Mouse (Mus musculus) large intestine, adult 2 months (tissue): ENCODE results near the gene Dnajc15. TPM values are rescaled to one million over a fixed set of nuclear protein-coding genes. Genes with fewer than 3 reads are reported as not detected.
A peak's percentile ranks its signal among the peaks of the same experiment; 100 is the strongest.
"Not testable (repeated sequence)": the region's sequence is repeated elsewhere in the genome, so short reads cannot be mapped to it uniquely, and the experiment has no call there.

Experiments used
- DNase-seq: peaks from one replicate; pipeline ENCODE4 v3.0.0-alpha.2; 2012; ENCODE audit warnings: low read depth, low spot score
- WGBS: fragments of 180-500 bp; shearing (Covaris S2); methylation state at CpG from one replicate; pipeline ENCODE4 v1.1.7; 2018; 5-methylcytosine and 5-hydroxymethylcytosine counted together
- polyA plus RNA-seq: library from polyadenylated mRNA; depleted of rRNA; stranded (reverse); fragments of >200 nt; gene quantifications from 2 replicates; pipeline ENCODE4 v1.2.3, GENCODE M21; 2012; rRNA removed

Gene Dnajc15
- 6.0 and 6.4 TPM in 2 replicates for polyA plus RNA-seq

DNA sequence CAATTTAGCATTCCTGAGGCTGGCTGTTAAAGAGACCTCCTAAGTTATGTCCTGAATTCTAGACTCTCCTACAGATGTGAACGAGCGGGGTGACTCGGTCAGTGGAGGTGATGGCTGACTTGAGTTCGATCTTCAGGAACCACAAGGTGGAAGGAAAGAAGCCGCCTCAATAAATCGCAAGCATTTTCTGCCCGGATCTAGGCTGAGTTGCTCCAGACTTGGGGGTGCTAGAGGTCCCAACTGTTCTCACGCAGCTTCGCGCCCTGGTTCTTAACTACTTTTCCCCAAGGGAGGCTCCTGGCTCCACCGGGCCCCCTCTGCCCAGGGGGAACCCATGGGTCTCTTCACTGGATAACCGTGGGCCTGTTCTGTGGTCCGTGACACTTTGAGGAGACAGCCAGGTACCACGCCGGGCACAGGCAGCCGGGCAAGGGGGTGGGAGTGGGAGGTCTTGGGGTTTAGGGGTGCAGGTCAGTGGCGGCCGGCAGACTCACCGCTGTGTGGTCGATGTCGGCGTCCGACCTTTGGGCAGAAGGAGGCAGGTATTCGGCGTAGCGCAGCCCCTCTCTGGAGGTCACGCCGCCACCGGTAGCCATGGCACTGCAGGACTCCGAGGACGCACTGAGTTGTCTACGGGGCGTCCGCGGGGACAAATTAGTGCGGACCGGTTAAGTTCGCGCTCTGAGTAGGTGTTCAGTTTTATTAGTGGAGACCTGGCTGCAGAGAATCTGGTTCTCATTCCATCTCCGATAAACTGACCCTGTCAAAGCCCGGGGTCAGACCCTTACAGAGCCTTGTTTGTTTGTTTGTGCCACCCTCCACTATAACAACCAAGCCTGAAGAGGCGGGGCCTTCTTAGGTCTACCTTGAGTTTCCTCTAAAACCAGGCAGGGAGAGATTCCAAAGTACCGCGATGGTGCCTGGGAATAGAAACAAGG, at the start of gene Dnajc15:
Gene Dnajc15 (minus strand): TSS at position 822 of the 938 bp plus-strand sequence.
- 2% methylated on average over 44 of the region's 44 CpGs for WGBS

DNA sequence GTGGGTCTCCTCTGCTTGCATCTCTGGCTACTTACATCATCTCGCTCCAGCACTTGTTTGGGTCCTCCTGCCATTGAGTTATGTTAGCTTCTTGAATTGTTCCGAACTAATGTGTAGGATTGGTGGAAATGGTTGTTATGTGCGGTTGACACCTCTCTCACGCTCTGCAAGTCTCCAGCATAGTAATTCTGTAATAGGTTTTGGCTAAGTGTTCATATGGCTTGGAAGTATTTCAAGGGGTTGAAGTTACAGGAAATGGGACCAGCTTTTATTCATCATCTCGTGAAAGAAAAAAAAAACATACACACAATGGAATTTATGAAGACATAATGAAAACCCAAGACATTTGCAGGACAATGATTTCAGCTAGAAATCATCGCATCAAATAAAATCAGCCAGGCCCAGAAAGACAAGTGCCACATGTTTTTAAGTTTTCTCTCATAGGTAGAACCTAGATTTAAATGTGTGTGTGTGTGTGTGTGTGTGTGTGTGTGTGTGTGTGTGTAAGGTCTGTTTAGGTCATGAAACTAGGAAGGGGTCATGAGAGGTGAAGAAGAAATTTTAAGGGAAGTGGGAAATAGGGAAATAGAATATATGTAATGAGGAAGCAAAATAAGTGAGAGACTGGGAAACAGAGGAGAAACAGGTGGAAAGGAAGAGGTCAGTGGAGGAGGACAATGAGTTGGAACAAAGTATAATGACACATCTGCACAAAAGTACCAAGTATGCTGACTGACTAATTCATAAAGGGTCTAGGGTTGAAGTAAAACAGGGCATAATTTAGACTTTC, 48.3 kb upstream of the Dnajc15 start:
- WGBS, result 70% methylated on average over 6 of the region's 6 CpGs
- DNase-seq, result no peak

More for the DNA sequence above, at the start of gene Dnajc15:
- peak; percentile 70 for DNase-seq

DNA sequence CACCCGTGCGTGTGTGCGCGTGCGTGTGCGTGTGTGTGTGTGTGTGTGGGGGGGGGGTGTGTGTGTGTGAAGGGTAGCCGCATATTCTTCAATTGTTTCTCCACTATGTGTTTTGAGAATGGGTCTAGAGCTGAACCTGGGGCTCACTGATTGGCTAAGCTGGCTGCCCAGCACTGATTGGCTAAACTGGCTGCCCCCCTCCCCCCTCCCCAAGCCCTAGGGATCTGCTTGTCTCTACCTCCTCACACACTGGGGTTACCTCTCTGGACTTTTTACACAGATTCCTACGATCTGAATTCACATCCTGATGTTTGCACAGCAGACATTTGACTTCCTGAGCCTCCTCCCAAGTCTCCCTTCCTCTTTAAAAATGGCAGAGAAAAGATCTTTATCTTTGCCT, 46.7 kb upstream of the Dnajc15 start:
- 83% methylated on average over 8 of the region's 8 CpGs for WGBS
- no peak for DNase-seq

DNA sequence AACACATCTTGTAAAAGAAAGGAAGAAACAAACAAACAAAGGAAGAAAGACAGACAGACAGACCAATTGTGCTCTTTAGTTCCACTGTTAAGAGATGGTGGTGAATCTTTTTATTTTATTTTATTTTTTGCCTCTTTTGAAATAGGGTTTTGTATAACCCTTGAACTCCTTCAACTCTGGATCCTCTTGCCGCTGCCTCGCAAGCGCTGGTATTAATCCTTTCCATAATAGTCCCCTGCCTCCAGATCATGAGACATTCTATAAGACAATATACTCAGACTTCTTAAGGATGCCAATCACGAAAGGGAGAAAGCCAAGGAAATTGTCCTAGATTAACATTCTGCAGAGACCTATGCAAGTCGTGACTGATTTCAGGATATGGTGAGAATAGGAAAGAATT, 40.9 kb upstream of the Dnajc15 start:
- DNase-seq, result no peak
- WGBS, result 92% methylated on average over 5 of the region's 5 CpGs

DNA sequence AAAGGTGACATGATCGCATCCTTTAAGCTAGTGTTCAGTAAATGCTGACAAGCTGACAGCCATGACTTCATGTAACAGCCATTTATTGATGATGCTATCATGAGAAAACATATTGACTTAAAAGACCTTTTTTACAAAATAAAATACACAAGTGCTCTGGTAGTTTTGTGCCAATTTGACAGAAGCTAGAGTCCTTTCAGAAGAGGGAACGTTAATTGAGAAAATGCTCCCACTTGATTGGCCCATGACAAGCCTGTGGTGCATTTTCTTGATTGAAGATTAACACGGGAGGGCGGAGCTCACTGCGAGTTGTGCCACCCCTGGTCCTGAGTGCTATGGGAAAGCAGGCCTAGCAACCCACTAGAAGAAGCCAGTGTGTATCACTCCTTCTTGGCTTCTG, 31.7 kb upstream of the Dnajc15 start:
- WGBS, result 43% methylated on average over 5 of the region's 5 CpGs
- DNase-seq, result peak; percentile 4

DNA sequence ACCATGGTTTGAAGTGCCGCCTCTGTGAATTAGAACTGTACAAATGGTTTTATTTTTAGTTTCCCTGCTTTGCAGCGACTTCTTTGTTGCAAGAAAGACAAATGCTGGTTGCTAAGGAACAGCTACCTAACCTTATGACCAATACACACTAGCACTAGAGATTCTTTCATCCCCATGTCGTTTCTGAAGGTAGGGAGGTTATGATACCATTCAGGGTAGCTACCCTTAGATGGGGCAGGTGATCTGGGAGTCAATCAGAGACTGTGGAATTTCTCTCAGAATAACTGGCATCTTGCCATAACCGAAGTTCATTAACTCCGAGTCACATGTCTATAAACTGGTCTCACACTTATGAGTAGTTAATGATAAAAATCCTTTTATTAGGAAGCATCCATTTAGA, 30.5 kb upstream of the Dnajc15 start:
- DNase-seq, result peak; percentile 7
- WGBS, result 22% methylated on average over 5 of the region's 5 CpGs

DNA sequence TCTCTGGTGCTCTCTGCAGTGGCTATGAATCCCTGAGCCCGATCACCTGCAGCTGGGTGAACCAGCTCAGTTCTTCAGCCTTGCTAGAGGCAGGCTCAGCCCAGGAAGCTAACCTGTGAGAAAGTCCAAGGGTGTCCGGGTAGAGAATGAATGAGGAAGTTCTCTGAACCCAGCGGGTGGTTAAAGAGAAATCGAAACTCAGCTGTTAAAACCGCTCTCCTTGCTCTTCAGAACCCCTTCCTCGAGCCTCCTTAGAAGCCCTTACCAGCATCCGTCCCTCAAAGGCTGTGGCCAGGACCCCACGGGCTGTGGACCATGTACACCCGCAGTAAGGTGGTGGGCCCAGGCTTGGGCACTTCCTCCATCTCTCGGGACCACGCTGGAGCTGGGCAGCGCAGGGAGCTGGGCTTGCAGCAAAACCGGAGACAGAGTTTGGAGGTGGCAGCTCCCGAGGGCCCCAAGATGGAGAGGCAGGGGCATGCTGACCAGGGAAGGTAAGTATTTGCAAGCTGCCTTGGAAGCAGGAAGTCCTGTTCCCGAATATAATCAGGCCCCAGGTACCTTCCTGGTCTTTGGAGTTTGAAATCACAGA, 29.3 kb upstream of the Dnajc15 start, which contains the start of gene Epsti1:
Gene Epsti1 (plus strand): TSS at position 69 of the 592 bp plus-strand sequence.
- DNase-seq, result peak; percentile 61
- 18% methylated on average over 15 of the region's 15 CpGs for WGBS

DNA sequence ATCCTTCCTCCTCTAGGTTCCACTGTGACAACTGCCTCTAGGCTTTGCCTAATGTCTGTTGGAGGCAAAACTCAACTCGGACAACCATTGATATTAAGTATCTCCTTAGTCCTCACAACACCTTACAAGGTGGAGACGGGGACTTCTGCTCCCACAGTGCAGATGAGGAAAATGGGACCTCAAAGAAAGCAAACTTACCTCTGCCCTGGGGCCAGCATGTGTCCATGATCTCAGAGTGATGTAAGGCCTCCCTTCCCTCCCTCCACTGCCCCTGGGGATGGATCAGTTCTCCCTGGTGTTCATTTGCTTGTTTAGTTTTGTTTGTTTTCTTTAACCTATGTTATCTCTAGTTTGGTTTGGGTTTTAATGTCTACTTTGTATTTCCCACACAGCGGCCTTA, 27.6 kb upstream of the Dnajc15 start:
- DNase-seq, result no peak
- WGBS, result 89% methylated on average over 3 of the region's 3 CpGs

DNA sequence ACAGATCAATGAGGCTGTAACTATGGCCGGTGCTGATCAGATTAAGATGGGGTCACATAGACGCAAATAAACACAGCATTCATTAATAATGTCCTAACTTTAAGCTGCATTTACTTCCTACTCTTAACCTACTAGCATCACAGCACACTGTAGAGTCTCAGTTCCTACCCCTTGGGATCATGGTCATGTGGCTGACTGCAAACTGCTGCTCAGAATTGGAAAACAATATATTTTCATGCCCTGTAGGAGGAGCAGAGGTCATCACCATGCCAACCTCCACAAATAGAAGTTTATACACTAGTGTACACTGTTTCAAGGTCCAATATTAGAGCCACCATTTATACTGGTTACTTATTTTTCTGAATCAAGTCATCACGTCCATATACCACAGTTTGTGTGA, 21.0 kb upstream of the Dnajc15 start:
- no peak for DNase-seq
- 78% methylated on average over 3 of the region's 3 CpGs for WGBS

DNA sequence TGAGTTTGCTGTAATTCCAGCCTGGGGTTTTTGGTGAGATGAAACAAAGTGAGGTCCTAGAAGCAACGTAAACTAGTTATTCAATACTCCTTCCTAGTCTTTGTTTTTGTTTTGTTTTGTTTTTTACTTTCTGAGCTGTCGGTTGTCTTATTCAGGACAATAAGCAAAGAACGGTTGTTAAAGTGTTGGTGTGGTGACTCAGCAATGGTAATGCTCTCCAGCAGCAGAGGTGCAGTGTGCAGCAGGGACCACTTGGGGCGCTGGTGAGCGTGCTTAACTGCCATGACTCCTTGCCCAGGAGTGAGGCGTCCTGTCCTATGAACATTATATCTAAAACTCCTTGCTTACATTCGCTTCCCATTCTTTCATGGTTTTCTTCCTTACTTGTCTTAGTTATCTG, 15.0 kb upstream of the Dnajc15 start:
- no peak for DNase-seq
- WGBS, result 88% methylated on average over 7 of the region's 7 CpGs

DNA sequence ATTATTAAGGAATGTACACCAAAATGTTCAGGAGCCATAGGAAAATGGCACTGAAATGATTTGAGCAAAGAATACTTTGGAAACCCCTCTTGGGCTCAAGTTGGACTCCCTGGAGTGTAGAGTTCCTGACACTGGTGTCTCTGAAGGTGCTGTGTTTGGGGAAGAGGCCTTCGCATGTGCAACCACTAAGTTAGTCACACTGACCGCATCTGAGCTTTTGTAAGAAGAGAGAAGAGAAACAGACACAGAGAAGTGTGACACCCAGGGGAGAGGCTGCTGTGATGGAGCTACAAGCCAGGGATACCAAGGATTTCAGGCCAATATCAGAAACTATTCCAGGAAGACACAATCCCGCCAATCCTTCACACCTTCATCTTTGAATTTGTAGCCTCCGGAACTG, 12.0 kb upstream of the Dnajc15 start:
- no peak for DNase-seq
- 91% methylated on average over 4 of the region's 4 CpGs for WGBS

DNA sequence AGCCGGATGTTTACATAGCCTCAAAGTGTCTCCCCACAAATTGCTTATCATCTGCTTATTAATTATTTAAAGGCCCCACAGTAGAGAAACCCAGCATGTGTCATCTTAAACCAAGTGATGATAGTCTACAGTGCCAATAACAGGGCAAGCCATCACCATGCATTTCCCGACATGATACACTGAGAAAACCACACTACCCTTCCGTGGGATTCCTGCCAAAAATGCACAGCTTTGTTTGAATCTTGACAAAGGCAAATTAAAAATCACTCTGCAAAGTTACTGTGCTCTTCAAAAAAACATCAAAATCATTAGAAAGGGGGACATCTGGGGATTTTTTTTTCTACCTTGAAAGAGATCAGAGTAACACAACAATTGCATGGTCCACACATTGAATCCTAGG, 11.5 kb upstream of the Dnajc15 start:
- DNase-seq, result no peak
- WGBS, result 67% methylated on average over 3 of the region's 3 CpGs

DNA sequence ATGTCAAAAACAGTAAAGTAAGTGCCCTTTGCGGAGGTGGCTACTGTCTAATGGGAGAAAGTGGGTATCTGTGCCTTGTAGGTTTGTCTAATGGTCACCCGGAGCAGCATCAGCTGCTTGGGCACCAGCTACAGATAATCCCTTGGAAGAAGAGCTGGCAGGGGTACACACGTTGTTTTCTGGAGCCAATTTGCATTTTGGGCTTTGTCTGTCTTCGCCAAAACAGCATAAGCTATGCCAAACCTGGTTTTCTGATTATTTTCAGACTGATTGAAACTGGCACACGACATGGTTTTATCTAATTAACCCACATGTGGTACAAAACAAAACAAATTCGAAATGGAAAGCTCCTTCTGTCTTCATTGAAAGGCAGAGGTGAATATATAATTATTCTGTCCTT, 7.7 kb upstream of the Dnajc15 start:
- WGBS, result 86% methylated on average over 6 of the region's 6 CpGs

DNA sequence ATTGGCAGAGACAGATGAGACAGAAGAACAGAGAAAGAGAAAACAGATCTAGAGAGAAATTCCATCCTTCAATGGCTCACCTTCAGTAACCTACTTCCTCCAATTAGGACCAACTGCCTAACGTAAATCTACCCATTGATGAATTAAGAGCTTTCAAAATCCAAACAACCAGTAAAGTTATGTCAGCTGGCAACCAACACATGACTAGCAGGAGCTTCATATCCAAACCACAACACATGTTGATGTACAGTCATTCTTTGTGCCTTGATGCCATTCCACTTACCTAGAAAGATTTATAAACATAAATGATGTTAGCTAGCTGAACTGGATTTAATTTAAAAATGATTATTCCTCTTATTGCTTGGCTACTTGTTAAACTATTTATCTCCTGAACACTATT, 7.1 kb upstream of the Dnajc15 start:
- 70% methylated on average over 1 of the region's 1 CpGs for WGBS
- DNase-seq, result no peak

More for the DNA sequence above, 7.7 kb upstream of the Dnajc15 start:
- DNase-seq, result no peak

DNA sequence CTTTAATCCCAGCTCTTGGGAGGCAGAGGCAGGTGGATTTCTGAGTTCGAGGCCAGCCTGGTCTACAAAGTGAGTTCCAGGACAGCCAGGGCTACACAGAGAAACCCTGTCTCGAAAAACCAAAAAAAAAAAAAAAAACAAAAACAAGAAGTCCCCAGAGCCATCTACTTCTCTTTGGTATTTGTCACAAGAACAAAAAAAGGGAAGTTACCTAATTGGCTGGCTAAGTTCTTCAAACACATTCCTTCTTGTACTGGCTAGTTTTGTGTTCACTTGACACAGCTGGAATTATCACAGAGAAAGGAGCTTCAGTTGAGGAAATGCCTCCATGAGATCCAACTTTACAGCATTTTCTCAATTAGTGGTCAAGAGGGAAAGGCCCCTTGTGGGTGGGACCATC, 3.0 kb upstream of the Dnajc15 start:
- not testable (repeated sequence) for DNase-seq
- 75% methylated on average over 2 of the region's 2 CpGs for WGBS

DNA sequence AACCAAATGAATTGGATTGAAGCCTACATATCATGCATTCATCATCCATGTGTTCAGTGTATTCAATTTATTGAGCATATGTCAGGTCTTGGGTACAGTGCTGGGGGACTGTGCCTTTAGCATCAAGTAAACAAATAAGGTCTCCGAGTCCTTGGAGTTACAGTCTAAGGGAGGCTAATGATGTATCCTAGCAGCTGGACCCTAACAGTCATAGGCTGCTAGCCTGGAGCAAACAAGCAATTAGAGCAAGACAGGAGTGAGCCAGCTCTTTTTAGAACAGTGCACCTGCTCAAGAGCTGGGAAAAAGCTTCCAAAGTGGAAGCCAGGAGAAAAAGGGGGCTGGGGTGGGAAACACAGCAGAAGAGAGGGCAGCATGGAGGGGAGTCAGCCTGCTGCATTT, 1.3 kb upstream of the Dnajc15 start:
- DNase-seq, result no peak
- 78% methylated on average over 1 of the region's 1 CpGs for whole genome bisulfite sequencing

DNA sequence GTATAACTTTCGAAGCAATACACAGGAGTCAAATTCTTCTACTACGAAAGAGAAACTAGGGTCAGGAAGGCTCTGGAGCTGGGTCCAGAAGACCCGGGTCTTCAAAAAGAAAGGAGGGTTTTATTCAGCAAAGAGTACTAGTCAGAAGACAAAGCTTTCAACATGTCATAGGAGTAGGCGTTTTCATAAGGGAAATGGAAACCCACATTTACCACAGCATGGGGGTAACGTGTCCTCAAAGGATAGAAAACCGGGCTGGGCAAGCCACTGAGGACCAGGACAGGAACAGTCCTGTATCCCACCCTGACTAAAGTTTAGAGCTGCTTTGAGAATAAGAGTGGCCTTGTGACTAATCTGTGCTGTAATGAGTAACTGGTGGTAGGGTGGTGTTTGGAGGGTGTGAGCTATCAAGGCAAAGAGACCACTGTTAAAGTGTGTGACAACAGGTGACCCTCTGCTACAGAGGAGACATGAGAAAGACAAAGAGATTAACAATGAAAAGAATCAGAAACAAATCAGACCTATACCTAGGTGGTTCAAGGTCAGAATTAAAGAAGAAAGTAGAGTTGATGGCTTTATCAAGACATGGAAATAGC, 3.4 kb downstream of the Dnajc15 start:
- no peak for DNase-seq
- WGBS, result 78% methylated on average over 6 of the region's 6 CpGs

DNA sequence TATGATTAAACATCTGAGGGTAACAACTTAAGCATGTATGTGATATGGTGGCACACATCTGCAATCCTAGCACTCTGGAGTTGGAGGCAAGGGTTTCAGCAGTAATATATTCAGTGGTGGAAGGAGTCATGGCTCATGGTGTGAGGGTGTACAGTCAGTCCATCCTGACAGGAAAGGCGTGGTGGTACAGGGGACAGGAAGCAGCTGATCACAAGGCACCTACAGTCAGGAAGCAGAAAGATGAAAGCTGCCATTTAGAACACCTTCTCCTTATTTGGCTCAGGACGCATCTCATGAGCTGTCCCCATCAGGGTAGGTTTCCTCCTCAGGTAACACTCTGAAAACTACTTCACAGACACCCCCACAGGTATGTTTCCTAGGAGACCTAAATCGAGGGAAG, 4.0 kb downstream of the Dnajc15 start:
- WGBS, result 68% methylated on average over 3 of the region's 3 CpGs
- DNase-seq, result no peak

DNA sequence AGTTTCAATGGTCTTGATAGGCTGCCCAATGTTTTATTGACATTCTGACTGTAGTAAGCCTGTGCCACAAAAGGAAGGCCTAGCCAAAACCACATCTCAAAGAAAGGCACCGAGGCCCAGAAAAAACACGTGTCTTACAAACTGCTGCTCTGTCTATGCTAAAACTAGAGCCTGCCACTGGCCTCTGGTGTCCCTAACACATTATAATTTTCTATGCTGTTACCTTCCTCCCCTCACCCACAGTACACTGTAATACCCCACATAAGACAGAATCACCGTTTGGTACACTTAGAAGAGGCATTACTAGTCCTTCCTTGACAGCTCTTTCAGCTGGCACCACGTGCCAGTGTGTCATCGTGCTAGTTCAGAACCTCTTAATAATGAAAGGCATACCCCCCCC, 7.3 kb downstream of the Dnajc15 start:
- no peak for DNase-seq
- WGBS, result 94% methylated on average over 5 of the region's 5 CpGs

DNA sequence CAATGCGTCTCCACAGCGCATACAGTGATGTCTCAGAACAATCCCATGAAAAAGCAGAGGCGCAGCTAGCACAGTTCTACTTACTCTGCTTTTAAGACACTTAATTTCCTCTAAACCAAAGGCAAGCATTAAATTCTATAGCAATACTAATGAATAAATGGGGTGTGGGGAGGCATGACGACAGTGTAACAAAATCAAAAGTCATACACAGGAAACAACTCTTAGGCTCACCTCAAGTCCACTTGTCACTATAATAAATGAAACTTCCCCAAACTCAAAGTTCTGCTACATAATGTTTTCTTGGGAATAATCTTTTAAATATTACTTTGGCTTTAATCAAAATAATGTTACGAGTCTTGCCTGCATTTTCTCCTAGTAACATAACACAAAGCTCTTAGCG, 10.4 kb downstream of the Dnajc15 start:
- DNase-seq, result no peak
- 90% methylated on average over 6 of the region's 6 CpGs for WGBS
